Mouse (Mus musculus) right cerebral cortex, adult 2 months (tissue): ENCODE results near the gene Stk4.
A peak's percentile ranks its signal among the peaks of the same experiment; 100 is the strongest.

Experiments used
- DNase-seq, 2 experiments: peaks; one replicate each; pipeline ENCODE4 v3.0.0; 2021 to 2022; ENCODE audit warnings: low spot score in 2 of 2

Stk4 gene

GRCm38 (mm10) chr2:164127297-164127696, 57.2 kb downstream of the Stk4 start:
- DNase-seq: no peak

DNA sequence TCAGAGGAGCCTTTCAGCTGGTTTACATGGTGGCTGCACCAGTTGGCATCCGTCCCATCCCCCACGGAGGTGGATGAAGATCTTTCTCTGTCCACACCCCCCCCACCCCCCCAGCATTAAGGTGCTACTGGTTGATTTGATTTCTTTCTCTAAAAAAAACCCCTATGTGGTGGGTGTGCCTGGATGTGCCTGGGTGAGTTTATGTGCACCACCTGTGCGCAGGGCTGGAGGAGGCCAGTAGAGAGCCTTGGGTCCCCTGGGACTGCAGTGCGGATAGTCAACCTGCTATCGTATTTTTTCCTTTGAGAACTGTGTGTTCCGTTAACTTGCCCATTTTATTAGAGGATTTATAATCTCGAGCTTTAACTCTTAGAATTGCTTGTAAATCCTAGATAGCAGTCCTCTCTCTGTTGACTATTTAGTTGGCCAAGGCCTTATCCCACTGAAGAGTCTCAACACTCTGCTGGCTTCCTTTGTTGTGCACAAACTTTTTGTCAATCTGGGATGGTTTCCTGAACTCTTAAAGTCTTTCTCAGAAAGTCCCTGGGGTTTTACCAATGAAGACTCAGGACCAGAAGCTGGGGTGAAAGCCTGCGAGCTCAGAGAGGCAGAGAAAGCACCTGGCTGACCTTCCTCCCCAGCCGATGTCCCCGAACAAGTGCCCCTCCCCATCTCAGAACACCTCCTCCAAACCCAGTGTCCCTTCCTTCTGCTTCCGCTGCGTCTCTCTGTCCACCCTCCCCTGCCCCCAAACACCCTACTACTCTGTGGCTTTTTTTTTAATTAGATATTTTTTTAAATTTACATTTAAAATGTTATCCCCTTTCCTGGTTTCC, 58.7 kb downstream of the Stk4 start:
- DNase-seq: no peak

DNA sequence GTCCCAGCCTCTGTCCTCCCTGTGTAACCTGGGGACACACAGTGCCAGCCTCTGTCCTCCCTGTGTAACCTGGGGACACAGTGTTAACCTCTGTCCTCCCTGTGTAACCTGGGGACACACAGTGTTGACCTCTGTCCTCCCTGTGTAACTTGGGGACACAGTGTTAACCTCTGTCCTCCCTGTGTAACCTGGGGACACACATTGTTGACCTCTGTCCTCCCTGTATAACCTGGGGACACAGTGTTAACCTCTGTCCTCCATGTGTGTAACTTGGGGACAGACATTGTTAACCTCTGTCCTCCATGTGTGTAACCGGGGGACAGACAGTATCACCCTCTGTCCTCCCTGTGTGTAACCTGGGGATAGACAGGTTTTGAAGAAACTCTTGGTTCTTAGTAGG, 61.5 kb downstream of the Stk4 start:
- DNase-seq: no peak

DNA sequence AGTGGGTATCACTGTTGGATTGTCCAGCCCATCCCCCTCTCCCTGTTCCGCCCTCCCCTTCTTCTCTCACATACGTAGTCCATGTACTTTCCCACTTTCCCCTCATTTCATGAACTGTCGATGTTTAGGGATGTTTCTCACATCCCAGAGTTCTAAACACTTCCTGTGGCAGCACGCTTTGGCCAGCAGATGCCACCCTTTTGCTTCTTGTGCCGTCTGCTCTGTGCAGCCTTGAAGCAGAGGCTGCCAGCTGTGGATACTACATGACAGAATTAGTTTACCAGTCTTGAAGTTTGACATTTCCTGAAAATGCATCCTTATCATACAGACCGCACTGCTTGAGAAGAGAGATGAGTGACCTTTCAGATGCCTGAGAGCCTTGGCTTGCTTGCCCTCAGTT, 64.4 kb downstream of the Stk4 start:
- peak in 1 of 2 experiments; percentile 40 for DNase-seq

DNA sequence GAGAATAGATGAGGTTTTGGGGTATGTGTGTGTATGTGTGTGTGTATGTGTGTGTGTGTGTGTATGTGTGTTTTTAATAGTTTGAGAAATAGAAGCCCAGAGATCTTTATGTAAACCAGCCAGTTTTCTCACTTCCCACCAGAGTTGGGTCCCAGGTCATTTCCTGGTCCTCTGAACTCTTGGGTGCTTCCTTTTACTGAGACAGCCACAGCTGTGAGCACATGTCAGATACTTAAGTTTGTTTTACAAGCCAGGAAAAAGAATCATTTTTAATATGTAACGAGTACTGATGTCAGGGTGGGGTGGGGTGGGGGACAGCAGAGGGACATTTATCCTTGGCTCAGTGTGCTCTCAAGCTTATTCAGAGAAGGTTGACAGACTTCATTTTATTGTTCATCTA, 65.2 kb downstream of the Stk4 start:
- DNase-seq: no peak

DNA sequence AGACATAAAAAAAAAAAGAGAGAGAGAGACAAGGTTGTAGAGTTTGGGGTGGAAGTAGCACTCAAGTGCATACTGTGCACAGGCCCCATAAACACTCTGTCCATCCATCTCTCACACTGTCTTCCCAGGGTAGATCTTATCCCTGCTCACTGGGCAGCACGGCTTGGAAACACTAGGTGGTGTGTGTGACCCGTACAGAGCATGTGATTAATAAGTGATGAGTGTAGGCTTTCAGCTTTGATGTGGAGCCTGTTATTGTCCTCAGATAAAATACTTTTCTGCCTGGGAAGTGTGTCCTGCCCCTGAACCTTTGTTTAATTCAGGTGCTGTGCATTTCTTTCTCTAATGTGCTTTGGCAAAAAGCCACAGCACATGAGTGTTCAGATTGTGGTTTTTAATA, 66.3 kb downstream of the Stk4 start:
- DNase-seq: no peak

DNA sequence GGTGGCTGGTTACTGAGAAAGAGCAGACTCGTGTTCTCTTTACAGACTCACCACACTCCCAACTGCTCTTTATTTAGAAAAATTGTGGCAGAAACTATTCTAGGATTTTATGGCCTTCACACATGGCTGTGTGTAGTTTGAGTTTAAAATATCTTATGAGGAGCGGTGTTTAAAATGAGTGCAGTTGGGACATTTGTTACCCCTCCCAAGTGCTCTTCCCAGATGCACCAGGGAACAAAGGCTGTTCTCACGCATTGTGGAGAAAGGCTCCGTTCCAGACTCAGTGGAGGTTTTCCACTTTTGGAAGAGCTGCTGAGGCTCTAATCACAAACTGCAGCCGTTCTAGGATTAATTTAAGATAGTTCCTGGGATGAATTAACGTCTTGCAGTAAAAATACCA, 67.6 kb downstream of the Stk4 start:
- DNase-seq: peak in 1 of 2 experiments; percentile 43

- peak; percentile 57 to 61 for DNase-seq
Observed at GRCm38 (mm10) chr2:164142021-164142420, 71.9 kb downstream of the Stk4 start.

- no peak for DNase-seq
Observed at GRCm38 (mm10) chr2:164144025-164144424, 73.9 kb downstream of the Stk4 start.

- DNase-seq: no peak
Observed at GRCm38 (mm10) chr2:164144541-164144940, 74.4 kb downstream of the Stk4 start.

- no peak for DNase-seq
Observed at GRCm38 (mm10) chr2:164146556-164146955, 76.4 kb downstream of the Stk4 start.

- DNase-seq: no peak
Observed at GRCm38 (mm10) chr2:164150086-164150760, 80.1 kb downstream of the Stk4 start.

DNA sequence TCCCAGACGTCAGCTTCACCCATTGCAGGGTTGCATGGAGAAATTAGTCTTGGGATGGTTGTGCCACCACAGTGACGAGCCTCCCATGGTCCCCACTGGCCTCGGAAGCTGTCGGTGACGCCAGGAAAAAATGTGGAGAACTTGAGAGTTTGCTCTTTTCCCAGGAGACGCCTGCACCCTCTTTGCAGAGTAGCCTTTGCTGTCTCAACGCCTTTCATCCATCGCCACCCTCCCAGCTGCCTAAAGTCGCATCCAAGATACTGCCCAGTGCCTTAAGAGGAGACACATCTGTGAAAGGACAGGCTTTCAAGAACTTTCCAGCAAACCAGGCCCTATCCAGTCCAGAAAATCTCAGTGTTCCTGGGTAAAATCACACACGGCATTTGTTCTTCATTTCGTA, 82.2 kb downstream of the Stk4 start:
- no peak for DNase-seq

GRCm38 (mm10) chr2:164154007-164154406, 83.9 kb downstream of the Stk4 start:
- DNase-seq: no peak

DNA sequence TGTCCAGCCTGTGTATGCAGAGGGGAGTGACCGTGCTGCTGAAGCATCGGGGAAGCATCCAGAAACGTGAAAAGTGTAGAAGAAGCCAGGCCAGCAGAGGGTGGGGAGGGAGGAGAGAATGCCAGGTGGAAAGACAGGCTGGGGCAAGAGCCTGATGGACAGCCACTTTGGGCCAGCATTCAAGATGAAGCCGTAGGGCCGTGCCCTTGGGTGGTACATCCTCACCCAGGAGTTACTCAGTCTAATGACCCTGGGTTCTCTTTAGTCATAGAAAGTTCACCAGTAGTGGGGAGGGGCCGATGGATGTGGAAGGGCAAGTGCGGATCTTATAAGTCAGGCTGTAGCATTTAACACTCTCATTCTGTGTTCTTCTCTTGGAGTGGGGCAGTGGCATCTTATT, 86.0 kb downstream of the Stk4 start:
- DNase-seq: no peak

- no peak for DNase-seq
Observed at GRCm38 (mm10) chr2:164158838-164159237, 88.7 kb downstream of the Stk4 start.

DNA sequence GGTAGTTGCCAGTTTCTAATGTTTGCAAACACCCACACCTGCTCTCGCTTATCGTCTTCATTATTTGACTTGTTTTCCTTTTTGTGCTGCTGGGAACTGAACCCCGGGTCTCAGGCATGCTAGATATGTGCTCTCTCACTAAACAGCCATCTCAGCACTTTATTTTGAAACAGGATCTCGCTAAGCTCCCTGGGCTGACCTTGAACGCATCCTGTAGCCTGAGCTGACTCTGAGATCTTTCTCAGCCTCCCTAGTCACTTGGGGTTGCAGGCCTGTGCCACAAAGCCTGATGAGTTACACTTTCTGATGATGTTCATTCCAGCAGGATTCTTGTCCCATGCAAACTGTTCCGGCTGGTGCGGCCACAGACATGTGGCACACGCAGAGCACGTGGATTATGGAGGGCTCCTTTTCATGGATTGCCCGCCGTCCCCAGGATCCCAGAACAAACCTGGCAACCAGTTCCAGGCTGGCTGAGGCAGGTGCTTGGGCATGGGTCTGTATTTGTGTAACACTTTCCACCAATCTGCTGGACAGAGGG, 91.5 kb downstream of the Stk4 start:
- DNase-seq: no peak

GRCm38 (mm10) chr2:164164941-164165340, 94.8 kb downstream of the Stk4 start:
- DNase-seq: no peak

DNA sequence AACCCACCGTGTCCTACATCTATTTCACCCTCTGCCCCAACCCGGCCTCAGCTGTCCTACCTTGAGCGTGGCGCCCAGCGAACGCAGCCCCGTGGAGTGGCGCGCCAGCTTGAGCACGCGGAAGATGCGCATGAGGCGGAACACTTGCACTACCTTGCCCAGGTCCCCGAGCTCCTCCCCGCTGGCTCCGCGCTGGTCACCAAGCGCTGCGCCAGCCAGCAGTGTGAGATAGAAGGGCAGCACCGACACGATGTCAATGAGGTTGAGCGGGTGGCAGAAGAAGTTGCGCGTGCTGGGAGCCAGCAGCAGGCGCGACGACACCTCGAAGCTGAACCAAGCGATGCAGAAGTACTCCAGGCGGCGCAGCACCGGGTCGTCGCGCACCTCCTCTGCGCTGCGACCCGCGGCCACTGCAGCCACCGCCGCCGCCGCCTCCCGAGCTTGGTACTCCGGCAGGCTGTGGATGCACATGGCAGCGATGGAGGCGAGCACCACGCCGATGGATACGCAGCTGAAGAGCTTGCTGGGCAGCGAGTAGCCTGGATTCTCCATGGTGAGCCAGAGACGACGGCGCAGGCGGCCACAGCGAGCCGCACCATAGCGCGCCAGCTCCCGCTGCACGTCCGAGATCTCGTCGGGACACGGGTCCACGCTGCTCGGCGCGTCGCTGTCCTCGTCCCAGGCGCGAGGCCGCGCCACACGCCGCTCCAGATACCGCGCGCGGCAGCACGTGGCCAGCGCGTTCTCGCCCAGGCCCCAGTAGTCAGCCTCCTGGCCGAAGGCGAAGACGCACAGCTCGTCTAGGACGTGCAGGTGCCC, 97.8 kb downstream of the Stk4 start:
- no peak for DNase-seq

- peak; percentile 30 to 38 for DNase-seq
Observed at GRCm38 (mm10) chr2:164168571-164168946, 98.4 kb downstream of the Stk4 start.

- DNase-seq: no peak
Observed at GRCm38 (mm10) chr2:164170326-164170725, 100.2 kb downstream of the Stk4 start.

GRCm38 (mm10) chr2:164170902-164171301, 100.8 kb downstream of the Stk4 start, which contains the start of gene Kcns1:
Kcns1 (minus strand) TSS chr2:164171113.
- no peak for DNase-seq
